ENCODE assay signal across 9 mouse cellular contexts in genomic region chr1:42953482-42953822, GRCm38 (mm10). TPM values are rescaled to one million over a fixed set of nuclear protein-coding genes. Genes with fewer than 3 reads are reported as not detected.
DNase-seq lines count a peak whose midpoint lies in the region; ATAC-seq and TF ChIP-seq lines count a peak whose summit lies in the region.
"Had no signal": no experiment of that assay in that cellular context is flagged by ENCODE, and none has a peak within 500 bp of the region (broad histone marks: within the 10 kb centered on the region; RNA-seq: fewer than 3 reads in every experiment).

No protein-coding gene starts in this region.

- H3K9me3 ChIP-seq in kidney, embryonic 14.5 days (ENCODE audit: control insufficient read depth, low read length), result no peaks in the 10 kb centered on the region
- no peaks in the 10 kb centered on the region for H3K9me3 ChIP-seq in hindbrain, embryonic 11.5 days (ENCODE audit: control insufficient read depth, low read length)
- H3K9me3 ChIP-seq in midbrain, embryonic 12.5 days, result no peaks in the 10 kb centered on the region

- 4% methylated on average over 10 of the region's 16 CpGs for WGBS in kidney, embryonic 14.5 days
- WGBS in hindbrain, embryonic 11.5 days, result 2% methylated on average over 14 of the region's 16 CpGs
- 2% methylated on average over 16 of the region's 16 CpGs for WGBS in midbrain, embryonic 12.5 days

- H3K27me3 ChIP-seq in kidney, embryonic 14.5 days (ENCODE audit: control insufficient read depth, insufficient read depth, low read length), result no peaks in the 10 kb centered on the region
- H3K27me3 ChIP-seq in hindbrain, embryonic 11.5 days (ENCODE audit: control insufficient read depth, insufficient read depth, low read length), result no peaks in the 10 kb centered on the region
- H3K27me3 ChIP-seq in midbrain, embryonic 12.5 days, result no peaks in the 10 kb centered on the region

- peak overlapping the region; percentile 91 for H3K4me2 ChIP-seq in kidney, embryonic 14.5 days (replicated peaks; ENCODE audit: low read depth, low read length)
- H3K4me2 ChIP-seq in hindbrain, embryonic 11.5 days (replicated peaks; ENCODE audit: low read depth, low read length), result peak overlapping the region; percentile 70
- H3K4me2 ChIP-seq in midbrain, embryonic 12.5 days (replicated peaks), result peak overlapping the region; percentile 57

- DNase-seq in kidney, adult 18-20 months, result no peak
- peak; percentile 66 for DNase-seq in brain, embryonic 14.5 days (ENCODE audit: low read depth)
- DNase-seq in hindbrain, embryonic 11.5 days (ENCODE audit: low spot score), result no peak
- DNase-seq in cerebellum, postnatal 4 days (ENCODE audit: low spot score in 2 of 2), result no peak
- no peak for DNase-seq in gastrocnemius, postnatal 4 days (ENCODE audit: low spot score in 2 of 2)
- DNase-seq in cerebellum, adult 18-20 months, result no peak

- TF ChIP-seq CTCF in brain, embryonic 14.5 days (IDR thresholded peaks at IDR 0.05; ENCODE audit: borderline replicate concordance, extremely low read depth, insufficient read depth, insufficient read length), result no peak

- no peak for TF ChIP-seq POLR2A in brain, embryonic 14.5 days (IDR thresholded peaks at IDR 0.05; ENCODE audit: borderline replicate concordance, extremely low read depth, insufficient read depth, insufficient read length, poor library complexity, severe bottlenecking)

- H3K27ac ChIP-seq in kidney, embryonic 14.5 days (ENCODE audit: low read depth, low read length), result peak overlapping the region; percentile 73; the same call in 1 of the 2 replicates
- peak overlapping the region; percentile 85 for H3K27ac ChIP-seq in hindbrain, embryonic 11.5 days (ENCODE audit: low read depth, low read length)
- H3K27ac ChIP-seq in midbrain, embryonic 12.5 days (replicated peaks), result peak overlapping the region; percentile 85

- ATAC-seq in kidney, embryonic 14.5 days (ENCODE audit: low FRiP score, low TSS enrichment), result no peak; the same call in 1 of the 2 replicates
- peak; percentile 62 for ATAC-seq in hindbrain, embryonic 11.5 days (ENCODE audit: low FRiP score)
- peak; percentile 68 for ATAC-seq in midbrain, embryonic 12.5 days (ENCODE audit: low FRiP score, low read depth)

- peak overlapping the region; percentile 79 for H3K4me3 ChIP-seq in kidney, embryonic 14.5 days (ENCODE audit: low read length)
- H3K4me3 ChIP-seq in hindbrain, embryonic 11.5 days (ENCODE audit: low read depth, low read length), result peak overlapping the region; percentile 71
- peak overlapping the region; percentile 70 for H3K4me3 ChIP-seq in midbrain, embryonic 12.5 days
- H3K4me3 ChIP-seq: myocyte had no signal

- H3K4me1 ChIP-seq in kidney, embryonic 14.5 days (ENCODE audit: control insufficient read depth, insufficient read depth, low read length), result peaks cover 4% of the 10 kb centered on the region; the same call in 1 of the 2 replicates
- H3K4me1 ChIP-seq in hindbrain, embryonic 11.5 days (replicated peaks; ENCODE audit: control insufficient read depth, insufficient read depth, low read length), result no peaks in the 10 kb centered on the region
- H3K4me1 ChIP-seq in midbrain, embryonic 12.5 days, result peaks cover 5% of the 10 kb centered on the region

- peak overlapping the region; percentile 81 for H3K9ac ChIP-seq in kidney, embryonic 14.5 days (ENCODE audit: low read depth, low read length)
- peak overlapping the region; percentile 97 for H3K9ac ChIP-seq in hindbrain, embryonic 11.5 days (ENCODE audit: low read depth, low read length)
- peak overlapping the region; percentile 81 for H3K9ac ChIP-seq in midbrain, embryonic 12.5 days (replicated peaks)

- no peaks in the 10 kb centered on the region for H3K36me3 ChIP-seq in kidney, embryonic 14.5 days (ENCODE audit: control insufficient read depth, insufficient read depth, low read length)
- H3K36me3 ChIP-seq in hindbrain, embryonic 11.5 days (ENCODE audit: control insufficient read depth, insufficient read depth, low read length), result no peaks in the 10 kb centered on the region
- no peaks in the 10 kb centered on the region for H3K36me3 ChIP-seq in midbrain, embryonic 12.5 days

RNA-seq across cellular contexts. Expression of gene Gpr45, which starts 0.8 kb away (rescaled TPM):
- 18.3 and 20.0 TPM in 2 replicates for polyA plus RNA-seq in kidney, embryonic 14.5 days (2014; fragmentation: Nextera tagmentation; extraction: Ambion mirVana)
- 18.5 and 27.7 TPM in 2 replicates for polyA plus RNA-seq in brain, embryonic 14.5 days (2012; rRNA removed)
- polyA plus RNA-seq in hindbrain, embryonic 11.5 days (2014; fragmentation: Nextera tagmentation; extraction: Ambion mirVana), result 15.2 and 15.7 TPM in 2 replicates
- 17.6 and 18.5 TPM in 2 replicates for polyA plus RNA-seq in midbrain, embryonic 12.5 days (2016; fragmentation: Nextera tagmentation; extraction: Ambion mirVana)
- under 1 TPM; 0.26 to 0.42 TPM for total RNA-seq in gastrocnemius, postnatal 4 days (2021)
- polyA plus RNA-seq: myocyte had no signal
